Mouse (Mus musculus) forebrain, embryonic 13.5 days (tissue): ENCODE data around the gene Cfd. TPM values are rescaled to one million over a fixed set of nuclear protein-coding genes. Genes with fewer than 3 reads are reported as not detected.
A peak's percentile ranks its signal among the peaks of the same experiment; 100 is the strongest.

Experiments
- ATAC-seq: fragments of 200-750 bp; cut with Nextera tagmentation; 2 replicates; pipeline ENCODE4 v1.8.0; 2017
- H3K27ac ChIP-seq: fragments of 300-500 bp; sonication (generic); 2 replicates; pipeline ENCODE4 v1.5.1; 2015; ENCODE audit warnings: inconsistent platforms, mild to moderate bottlenecking, moderate library complexity
- H3K27me3 ChIP-seq: fragments of 300-500 bp; sonication (generic); 2 replicates; pipeline ENCODE4 v1.6.1; 2015; ENCODE audit warnings: mild to moderate bottlenecking, inconsistent platforms
- H3K36me3 ChIP-seq: fragments of 300-500 bp; sonication (generic); 2 replicates; pipeline ENCODE4 v1.6.1; 2015; ENCODE audit warnings: mild to moderate bottlenecking, inconsistent platforms; ENCODE audit not compliant: poor library complexity, severe bottlenecking
- H3K4me1 ChIP-seq: fragments of 300-500 bp; sonication (generic); 2 replicates; pipeline ENCODE4 v1.6.1; 2015; ENCODE audit warnings: inconsistent platforms
- H3K4me2 ChIP-seq: fragments of 300-500 bp; sonication (generic); 2 replicates; pipeline ENCODE4 v1.6.1; 2015; ENCODE audit warnings: inconsistent platforms, mild to moderate bottlenecking, moderate library complexity
- H3K4me3 ChIP-seq: fragments of 300-500 bp; sonication (generic); 2 replicates; pipeline ENCODE4 v1.5.1; 2015; ENCODE audit warnings: mild to moderate bottlenecking, inconsistent platforms
- H3K9ac ChIP-seq: fragments of 300-500 bp; sonication (generic); 2 replicates; pipeline ENCODE4 v1.6.1; 2015; ENCODE audit warnings: mild to moderate bottlenecking, inconsistent platforms
- H3K9me3 ChIP-seq: fragments of 300-500 bp; sonication (generic); replicated peaks from 2 replicates; pipeline ENCODE4 v1.6.1; 2016; ENCODE audit warnings: inconsistent platforms
- WGBS: fragments of 180-500 bp; shearing (Covaris S2); methylation state at CpG from one replicate; pipeline ENCODE4 v1.1.7; 2015; 5-methylcytosine and 5-hydroxymethylcytosine counted together
- polyA plus RNA-seq: library from polyadenylated mRNA; unstranded; fragments of >200 nt; fragmentation: Nextera tagmentation; extraction: Ambion mirVana; gene quantifications from 2 replicates; pipeline ENCODE4 v1.2.1, GENCODE M21; 2015

Gene Cfd
- polyA plus RNA-seq, 1 experiment from 2014 or later: not detected

DNA sequence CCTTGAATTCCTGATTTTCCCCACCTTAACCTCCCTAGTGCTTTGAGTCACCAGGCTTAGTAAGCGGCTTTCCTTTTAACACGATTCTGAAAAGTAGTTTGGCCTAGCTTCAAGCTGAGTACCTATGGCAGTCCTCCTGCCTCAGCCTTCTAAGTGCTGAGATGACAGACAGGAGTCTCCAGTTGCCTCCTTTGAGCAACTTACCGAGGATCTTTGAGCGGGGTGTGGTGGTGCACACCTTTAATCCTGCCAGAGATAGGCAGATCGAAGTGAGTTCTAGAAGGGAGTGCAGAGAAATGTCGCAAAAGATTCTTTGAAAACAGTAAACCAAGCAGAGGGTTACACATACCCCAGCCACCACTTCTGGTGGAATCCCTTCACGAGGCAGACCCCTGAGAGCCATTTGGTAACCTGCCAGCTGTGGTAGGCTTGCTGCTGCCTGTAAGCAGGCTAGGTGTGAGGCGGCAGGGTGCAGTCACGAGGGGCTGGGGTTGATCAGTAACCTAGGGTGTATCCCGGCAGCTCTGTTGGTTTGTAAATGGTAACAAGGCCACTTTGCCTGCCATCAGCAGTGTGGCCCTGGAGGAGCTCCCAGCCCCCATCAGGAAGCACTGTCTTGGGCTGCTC is 35.0 kb upstream of the Cfd start:
- peaks cover 71% of the 10 kb centered on the region for H3K4me1 ChIP-seq
- peak overlapping the region; percentile 100 for H3K27ac ChIP-seq
- H3K9ac ChIP-seq: peak overlapping the region; percentile 99
- ATAC-seq: no peak
- 3% methylated on average over 10 of the region's 10 CpGs for WGBS
- peak overlapping the region; percentile 99 for H3K4me2 ChIP-seq
- no peaks in the 10 kb centered on the region for H3K9me3 ChIP-seq
- peaks cover 45% of the 10 kb centered on the region for H3K36me3 ChIP-seq
- H3K27me3 ChIP-seq: no peaks in the 10 kb centered on the region
- peak overlapping the region; percentile 100 for H3K4me3 ChIP-seq

DNA sequence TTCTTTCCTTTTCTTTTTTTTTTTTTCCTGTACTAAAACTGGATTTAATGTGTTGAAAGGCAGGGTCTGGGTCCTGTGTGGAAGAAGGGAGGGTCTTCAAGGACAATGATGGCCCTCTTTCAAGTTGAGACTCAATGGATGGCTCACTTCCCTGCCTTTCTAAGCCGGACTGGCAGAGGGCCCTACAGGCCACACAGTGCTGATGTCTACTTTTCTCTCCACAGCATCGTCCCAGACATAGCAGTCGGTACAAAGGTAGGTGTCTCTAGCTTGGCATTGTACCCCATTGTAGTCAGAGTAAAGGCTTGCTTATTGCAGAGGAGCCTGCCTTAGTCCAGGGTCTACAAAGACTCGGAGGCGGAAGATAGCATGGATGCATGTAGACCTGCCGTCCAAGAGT is 34.4 kb upstream of the Cfd start:
- WGBS: 33% methylated on average over 6 of the region's 6 CpGs
- no peak for ATAC-seq
- peak overlapping the region; percentile 100 for H3K4me3 ChIP-seq
- peak overlapping the region; percentile 99 for H3K9ac ChIP-seq
- peaks cover 51% of the 10 kb centered on the region for H3K36me3 ChIP-seq
- peak overlapping the region; percentile 99 for H3K4me2 ChIP-seq
- H3K4me1 ChIP-seq: peaks cover 67% of the 10 kb centered on the region
- H3K27ac ChIP-seq: peak overlapping the region; percentile 100
- H3K27me3 ChIP-seq: no peaks in the 10 kb centered on the region
- no peaks in the 10 kb centered on the region for H3K9me3 ChIP-seq

GRCm38 (mm10) chr10:79856704-79857451 is 33.8 kb upstream of the Cfd start:
- peaks cover 61% of the 10 kb centered on the region for H3K4me1 ChIP-seq
- no peak for ATAC-seq
- H3K9me3 ChIP-seq: no peaks in the 10 kb centered on the region
- WGBS: 58% methylated on average over 7 of the region's 7 CpGs
- peak overlapping the region; percentile 99 for H3K9ac ChIP-seq
- H3K36me3 ChIP-seq: peaks cover 57% of the 10 kb centered on the region
- H3K27me3 ChIP-seq: no peaks in the 10 kb centered on the region
- H3K4me3 ChIP-seq: peak overlapping the region; percentile 100
- H3K27ac ChIP-seq: peak overlapping the region; percentile 78
- peak overlapping the region; percentile 99 for H3K4me2 ChIP-seq

GRCm38 (mm10) chr10:79857452-79857811 is 33.2 kb upstream of the Cfd start:
- WGBS: 24% methylated on average over 4 of the region's 4 CpGs
- H3K4me1 ChIP-seq: peaks cover 56% of the 10 kb centered on the region
- no peaks in the 10 kb centered on the region for H3K9me3 ChIP-seq
- H3K27me3 ChIP-seq: no peaks in the 10 kb centered on the region
- peak overlapping the region; percentile 99 for H3K9ac ChIP-seq
- H3K27ac ChIP-seq: peak overlapping the region; percentile 78
- H3K4me3 ChIP-seq: peak overlapping the region; percentile 100
- no peak for ATAC-seq
- peak overlapping the region; percentile 99 for H3K4me2 ChIP-seq
- peaks cover 63% of the 10 kb centered on the region for H3K36me3 ChIP-seq

DNA sequence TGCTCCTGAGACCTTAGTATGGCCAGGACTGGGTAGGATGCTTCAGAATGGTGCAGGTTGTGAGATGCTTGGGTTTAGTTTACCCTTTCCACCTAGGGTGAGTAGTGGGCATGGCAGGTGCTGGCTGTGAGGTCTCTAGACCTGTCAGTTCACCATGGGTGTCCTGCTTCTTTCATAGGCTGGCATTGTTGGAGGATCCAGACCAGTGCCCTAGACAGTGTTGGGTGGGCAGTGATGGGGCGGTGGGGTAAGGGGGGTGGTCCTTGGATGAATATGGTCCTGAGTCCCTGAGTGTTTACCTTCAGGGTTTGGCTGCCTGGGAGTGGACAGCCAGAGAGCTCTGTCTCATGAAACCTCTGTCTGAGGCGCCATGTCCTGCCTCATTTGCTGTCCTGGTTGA is 32.8 kb upstream of the Cfd start:
- H3K4me1 ChIP-seq: peaks cover 51% of the 10 kb centered on the region
- H3K27ac ChIP-seq: peak overlapping the region; percentile 78
- H3K9me3 ChIP-seq: no peaks in the 10 kb centered on the region
- ATAC-seq: no peak
- no peaks in the 10 kb centered on the region for H3K27me3 ChIP-seq
- peak overlapping the region; percentile 99 for H3K9ac ChIP-seq
- peak overlapping the region; percentile 99 for H3K4me2 ChIP-seq
- H3K4me3 ChIP-seq: peak overlapping the region; percentile 100
- WGBS: 82% methylated on average over 2 of the region's 2 CpGs
- peaks cover 67% of the 10 kb centered on the region for H3K36me3 ChIP-seq

- WGBS: 44% methylated on average over 17 of the region's 17 CpGs
- 0 out of 2 replicates have a peak, but pooled peaks have one; percentile 14 for ATAC-seq
Observed at GRCm38 (mm10) chr10:79858416-79859074, 32.1 kb upstream of the Cfd start.

DNA sequence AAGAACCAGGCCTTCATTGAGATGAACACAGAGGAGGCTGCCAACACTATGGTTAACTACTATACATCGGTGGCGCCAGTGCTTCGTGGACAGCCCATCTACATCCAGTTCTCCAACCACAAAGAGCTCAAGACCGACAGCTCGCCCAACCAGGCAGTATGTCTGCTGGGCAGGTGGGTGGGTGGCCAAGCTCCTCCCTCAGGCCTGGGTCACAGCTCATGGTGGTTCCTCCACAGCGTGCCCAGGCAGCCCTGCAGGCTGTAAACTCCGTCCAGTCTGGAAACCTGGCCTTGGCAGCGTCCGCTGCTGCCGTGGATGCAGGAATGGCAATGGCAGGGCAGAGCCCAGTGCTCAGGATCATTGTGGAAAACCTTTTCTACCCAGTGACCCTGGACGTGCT is 31.5 kb upstream of the Cfd start:
- no peak for ATAC-seq
- Histone ChIP-seq H3K4me1 (peaks cover 45% of the 10 kb centered on the region), H3K27me3 (no peaks in the 10 kb centered on the region), H3K36me3 (peaks cover 79% of the 10 kb centered on the region), H3K9ac (0 out of 2 replicates have a peak overlapping the region, but pooled peaks have one; percentile 9), H3K4me2 (no peak overlapping the region), H3K27ac (peak overlapping the region; percentile 78), H3K9me3 (no peaks in the 10 kb centered on the region), H3K4me3 (no peak overlapping the region)
- WGBS: 82% methylated on average over 11 of the region's 11 CpGs

More at GRCm38 (mm10) chr10:79858416-79859074, 32.1 kb upstream of the Cfd start:
- Histone ChIP-seq H3K4me2 (peak overlapping the region; percentile 99), H3K9me3 (no peaks in the 10 kb centered on the region), H3K4me1 (peaks cover 45% of the 10 kb centered on the region), H3K36me3 (peaks cover 74% of the 10 kb centered on the region), H3K4me3 (peak overlapping the region; percentile 100), H3K27me3 (no peaks in the 10 kb centered on the region), H3K9ac (peak overlapping the region; percentile 99; the same call in 1 of the 2 replicates), H3K27ac (peak overlapping the region; percentile 78)

GRCm38 (mm10) chr10:79860079-79860911 is 30.4 kb upstream of the Cfd start:
- Histone ChIP-seq H3K27me3 (no peaks in the 10 kb centered on the region), H3K9ac (peak overlapping the region; percentile 6; the same call in 1 of the 2 replicates), H3K9me3 (no peaks in the 10 kb centered on the region), H3K4me3 (no peak overlapping the region), H3K27ac (no peak overlapping the region), H3K4me2 (no peak overlapping the region), H3K36me3 (peaks cover 91% of the 10 kb centered on the region), H3K4me1 (peaks cover 51% of the 10 kb centered on the region)
- WGBS: 93% methylated on average over 26 of the region's 26 CpGs
- ATAC-seq: no peak

DNA sequence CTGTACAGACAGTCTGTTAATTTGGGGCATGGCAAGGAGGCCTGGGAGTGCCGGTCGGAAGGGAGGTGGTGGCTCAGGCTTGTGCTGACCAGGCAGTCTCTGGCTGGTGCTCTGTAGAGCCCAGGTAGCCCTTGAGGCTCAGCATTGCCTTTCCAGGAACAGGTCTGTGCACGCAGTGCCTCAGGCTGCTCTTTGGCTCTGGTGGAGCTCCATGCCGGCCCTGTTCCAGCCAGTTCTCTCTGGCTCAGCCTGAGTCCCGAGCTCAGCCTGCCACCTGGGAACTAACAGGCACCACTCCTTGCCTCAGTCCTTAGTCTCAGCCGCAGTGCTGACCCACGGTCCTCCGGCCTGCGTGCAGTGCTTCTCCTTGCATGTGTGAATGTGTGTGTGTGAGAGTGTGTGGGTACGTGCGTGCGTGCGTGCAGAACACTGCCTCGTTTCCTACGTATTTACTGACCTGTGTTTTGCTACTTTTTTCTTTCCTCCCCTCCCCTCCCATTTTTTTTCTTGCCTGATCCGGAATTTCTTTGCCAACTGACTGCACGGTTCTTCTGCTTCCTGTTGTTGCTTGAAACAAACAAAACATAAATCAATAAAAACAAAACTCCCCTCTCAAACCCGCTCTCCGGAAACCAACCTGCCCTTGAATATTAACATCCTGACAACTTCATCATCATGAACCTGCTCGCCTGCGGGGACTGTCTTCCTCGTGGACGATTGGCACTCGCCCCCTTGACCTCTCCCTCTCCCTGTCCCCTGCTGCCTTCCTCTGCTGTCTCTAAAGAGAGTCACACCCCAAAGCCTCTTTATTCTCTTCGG is 29.2 kb upstream of the Cfd start:
- WGBS: 81% methylated on average over 25 of the region's 25 CpGs
- H3K9ac ChIP-seq: no peak overlapping the region
- peak overlapping the region; percentile 44; the same call in 1 of the 2 replicates for H3K27ac ChIP-seq
- H3K27me3 ChIP-seq: no peaks in the 10 kb centered on the region
- no peak overlapping the region for H3K4me3 ChIP-seq
- H3K4me2 ChIP-seq: no peak overlapping the region
- no peak for ATAC-seq
- H3K4me1 ChIP-seq: peaks cover 49% of the 10 kb centered on the region
- H3K36me3 ChIP-seq: peaks cover 100% of the 10 kb centered on the region
- no peaks in the 10 kb centered on the region for H3K9me3 ChIP-seq

GRCm38 (mm10) chr10:79862049-79862788 is 28.4 kb upstream of the Cfd start:
- Histone ChIP-seq H3K9ac (no peak overlapping the region), H3K9me3 (no peaks in the 10 kb centered on the region), H3K36me3 (peaks cover 100% of the 10 kb centered on the region), H3K27ac (no peak overlapping the region), H3K4me2 (no peak overlapping the region), H3K4me3 (no peak overlapping the region), H3K27me3 (no peaks in the 10 kb centered on the region), H3K4me1 (peaks cover 43% of the 10 kb centered on the region)
- WGBS: 82% methylated on average over 23 of the region's 23 CpGs
- no peak for ATAC-seq
